Mouse (Mus musculus) adrenal gland, postnatal 4 days (tissue): ENCODE measurements around the gene Mfap1b. TPM values are rescaled to one million over a fixed set of nuclear protein-coding genes. Genes with fewer than 3 reads are reported as not detected.
"Not testable (repeated sequence)": the region's sequence is repeated elsewhere in the genome, so short reads cannot be mapped to it uniquely, and the experiment has no call there.

ENCODE experiments used
- DNase-seq, 2 experiments: peaks; one replicate each; pipeline ENCODE4 v3.0.0; 2021 to 2022; ENCODE audit warnings: low spot score in 2 of 2, mixed read lengths in 2 of 2
- long read RNA-seq, 2 experiments: library from polyadenylated mRNA; stranded (forward); transcript quantifications; one replicate each; pipeline ENCODE4 v2.0.0; 2021
- total RNA-seq, 2 experiments: library from RNA; stranded (reverse); gene quantifications; 2 replicates each; pipeline ENCODE4 v1.2.3; 2021

Mfap1b gene
- total RNA-seq, result 10 to 100 TPM; 28.5 to 31.8 TPM
- long read RNA-seq, experiment 1, transcript Mfap1b-201 (7 exons, 3,362 nt), result major isoform, 66 of 76 reads
- long read RNA-seq, experiment 1, partial matches to known transcripts, result 0 of 76 reads
- long read RNA-seq, experiment 1, other reads (novel, unspliced or antisense), result 10 of 76 reads
- long read RNA-seq, experiment 2, transcript Mfap1b-201 (7 exons, 3,362 nt), result major isoform, 88 of 100 reads
- long read RNA-seq, experiment 2, partial matches to known transcripts, result 5 of 100 reads
- long read RNA-seq, experiment 2, other reads (novel, unspliced or antisense), result 7 of 100 reads

- peak in 1 of 2 experiments; percentile 49 for DNase-seq
Measured at GRCm38 (mm10) chr2:121473301-121474179, at the start of gene Mfap1b. Mfap1b (minus strand) TSS chr2:121474067.

DNA sequence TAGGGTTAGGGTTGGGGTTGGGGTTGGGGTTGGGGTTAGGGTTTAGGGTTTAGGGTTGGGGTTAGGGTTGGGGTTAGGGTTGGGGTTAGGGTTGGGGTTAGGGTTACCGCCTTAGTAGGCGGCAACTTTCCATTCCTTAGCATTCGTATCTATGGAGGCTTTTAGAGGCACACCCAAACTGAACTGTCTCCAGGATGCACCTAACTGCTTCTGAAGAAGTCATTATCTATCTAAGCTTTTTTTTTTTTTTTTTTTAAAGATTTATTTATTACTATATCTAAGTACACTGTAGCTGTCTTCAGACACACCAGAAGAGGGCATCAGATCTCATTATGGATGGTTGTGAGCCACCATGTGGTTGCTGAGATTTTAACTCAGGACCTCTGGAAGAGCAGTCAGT lies 49.0 kb upstream of the Mfap1b start:
- DNase-seq, result not testable (repeated sequence)

DNA sequence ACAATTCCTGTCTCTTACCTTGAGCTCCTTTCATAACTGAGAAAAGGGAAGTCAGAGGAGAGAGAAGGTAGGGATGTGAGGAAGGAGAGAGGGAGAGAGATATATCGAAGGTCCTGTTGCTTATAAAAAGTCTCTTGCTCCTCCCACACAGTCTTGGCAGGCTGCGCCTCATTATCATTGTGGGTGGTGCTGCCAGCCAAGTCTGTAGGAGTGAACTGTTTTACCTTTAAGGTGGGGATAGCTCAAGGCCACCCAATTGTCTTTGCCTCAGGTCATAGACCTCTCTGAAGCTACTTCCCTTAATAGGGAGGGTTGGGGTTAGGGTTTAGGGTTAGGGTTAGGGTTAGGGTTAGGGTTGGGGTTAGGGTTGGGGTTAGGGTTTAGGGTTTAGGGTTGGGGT lies 48.1 kb upstream of the Mfap1b start:
- no peak for DNase-seq

DNA sequence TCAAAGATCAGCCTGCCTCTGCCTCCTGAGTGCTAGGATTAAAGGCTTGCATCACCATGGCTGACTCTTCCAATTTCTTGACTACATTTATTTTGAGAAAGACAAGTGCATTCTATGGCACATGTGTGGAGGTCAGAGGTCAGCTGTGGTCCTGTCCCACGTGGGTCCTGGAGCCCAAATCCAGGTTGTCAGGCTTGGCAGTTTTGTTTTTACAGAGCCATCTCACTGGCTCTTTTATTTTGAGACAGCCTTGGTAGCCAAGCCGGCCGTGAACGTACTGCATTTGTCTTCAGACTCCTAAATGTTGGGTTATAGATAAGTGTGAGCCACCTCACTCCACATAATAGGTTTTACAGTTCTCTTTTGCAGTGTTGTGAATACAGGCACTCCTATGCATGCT lies 44.8 kb upstream of the Mfap1b start:
- DNase-seq, result not testable (repeated sequence)

GRCm38 (mm10) chr2:121518106-121518505 lies 44.2 kb upstream of the Mfap1b start:
- no peak for DNase-seq

DNA sequence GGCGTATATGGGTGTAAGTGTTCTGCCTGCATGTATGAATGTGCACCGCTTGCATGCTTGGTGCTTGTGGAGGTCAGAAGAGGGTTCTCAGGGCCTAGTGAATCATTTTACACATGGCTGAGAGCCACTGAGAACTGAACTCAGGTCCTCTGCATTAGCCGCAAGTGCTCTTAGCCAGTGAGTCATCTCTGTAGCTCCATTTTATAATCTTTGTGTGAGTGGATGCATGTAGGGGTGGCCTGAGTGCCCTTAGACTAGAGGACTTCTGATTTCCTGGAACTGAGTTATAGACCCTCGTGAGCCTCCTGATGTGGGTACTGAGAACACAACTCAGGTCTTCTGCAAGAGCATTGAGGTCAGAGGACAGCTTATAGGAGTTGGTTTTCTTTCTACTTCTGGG lies 40.3 kb upstream of the Mfap1b start:
- no peak for DNase-seq

- DNase-seq, result not testable (repeated sequence)
Measured at GRCm38 (mm10) chr2:121512991-121513765, 39.3 kb upstream of the Mfap1b start.

DNA sequence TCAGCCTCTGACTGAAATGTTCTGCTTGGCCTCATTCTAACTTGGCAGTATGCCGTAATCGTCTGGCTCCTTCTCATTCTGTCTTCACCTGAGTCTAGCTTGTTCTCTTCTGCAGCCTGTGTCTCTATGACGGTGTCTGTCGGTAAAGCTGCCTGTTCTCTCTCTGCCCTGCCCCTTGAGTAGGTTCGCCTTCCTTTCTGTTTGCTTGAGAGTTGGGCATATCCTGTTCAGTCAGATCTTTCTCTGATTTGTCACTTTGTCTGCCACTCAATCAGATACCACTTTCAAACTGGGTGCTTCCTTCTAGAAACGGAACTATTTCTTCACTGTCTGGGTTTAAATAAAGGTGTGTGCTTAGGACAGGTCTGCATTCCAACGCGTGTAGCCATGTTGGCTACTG lies 37.5 kb upstream of the Mfap1b start:
- no peak for DNase-seq

- peak; percentile 28 to 42 for DNase-seq
Measured at GRCm38 (mm10) chr2:121509584-121509983, 35.7 kb upstream of the Mfap1b start.

GRCm38 (mm10) chr2:121507951-121508330 lies 34.1 kb upstream of the Mfap1b start:
- DNase-seq, result no peak

DNA sequence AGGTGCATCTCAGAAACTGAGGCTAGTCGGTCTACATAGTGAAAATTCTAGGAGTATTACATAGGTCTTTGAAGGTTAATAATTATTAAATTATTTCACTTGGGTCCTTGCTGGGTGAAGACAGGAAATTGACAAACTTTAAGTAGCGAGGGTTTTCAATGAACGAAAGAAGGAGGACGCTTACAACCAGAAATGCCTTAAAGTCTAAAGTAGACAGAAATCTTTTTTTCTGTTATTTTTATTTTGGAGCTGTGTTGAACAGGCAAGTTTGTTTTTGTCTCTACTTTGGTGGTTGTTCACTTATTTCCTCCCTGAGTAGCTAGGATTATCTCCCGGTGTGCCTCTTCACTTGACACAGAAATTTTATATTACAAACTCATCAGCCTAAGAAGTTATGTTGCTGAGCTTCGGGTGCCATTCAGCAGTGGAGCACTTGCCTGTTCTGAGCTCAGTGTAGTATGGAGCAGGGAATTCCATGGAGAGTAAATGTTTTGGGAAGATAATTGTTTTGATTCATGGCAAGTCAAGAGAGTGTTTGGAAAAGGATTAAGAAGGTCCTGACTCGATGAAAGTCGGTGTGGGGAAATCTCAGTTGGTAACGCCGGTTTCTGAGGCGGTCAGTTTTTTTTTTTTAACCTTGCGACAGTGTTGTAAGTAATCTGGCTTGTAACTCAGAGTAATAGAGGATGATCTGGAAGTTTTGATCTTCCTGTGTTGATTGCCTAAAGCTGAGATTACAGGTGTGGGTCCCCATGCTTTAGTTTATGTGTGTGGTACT lies 33.5 kb upstream of the Mfap1b start:
- DNase-seq, result no peak

DNA sequence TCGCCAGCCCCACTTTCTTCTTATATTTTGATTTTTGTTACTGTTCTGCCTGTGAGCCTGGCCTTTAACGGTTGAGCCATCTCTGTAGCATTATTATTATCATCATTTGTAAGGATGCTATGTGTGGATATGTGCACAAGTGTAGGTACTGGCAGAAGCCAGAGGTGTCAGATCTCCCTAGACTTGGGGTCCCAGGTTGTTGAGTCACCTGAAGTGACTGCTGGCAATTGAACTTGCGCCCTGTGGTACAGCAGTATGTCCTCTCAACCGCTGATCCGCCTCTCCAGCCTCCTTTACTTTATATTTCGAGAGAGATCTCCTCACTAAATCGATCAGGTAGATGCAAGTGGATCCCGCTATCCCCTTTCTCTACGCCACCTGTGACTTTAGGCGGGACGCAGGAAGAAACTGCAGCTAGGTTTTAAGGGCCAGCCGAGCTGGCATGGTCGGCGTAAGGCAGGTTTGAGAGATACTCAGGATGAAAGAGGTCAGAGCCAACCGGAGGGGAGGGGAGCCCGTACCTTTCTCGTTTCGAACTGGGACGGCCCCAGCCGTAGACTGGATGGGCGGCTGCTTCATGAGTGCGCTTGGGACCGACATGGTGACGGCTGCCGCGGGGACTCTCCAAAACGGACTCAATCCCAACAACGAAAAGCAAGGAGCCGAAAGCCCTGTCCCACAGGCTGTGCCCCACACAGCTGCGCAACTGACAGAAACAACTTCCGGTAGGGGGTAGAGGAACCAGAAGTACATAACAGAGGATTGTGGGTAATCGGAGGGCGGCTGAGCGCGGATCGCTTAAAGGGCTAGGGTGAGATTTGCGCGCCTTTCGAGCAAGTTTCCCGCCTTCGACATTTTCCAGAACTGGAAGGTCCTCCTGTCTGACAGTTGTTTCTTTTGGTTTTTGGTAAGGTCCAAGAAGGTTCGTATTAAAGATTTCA lies 32.3 kb upstream of the Mfap1b start, which contains the start of the genes Mfap1a and Wdr76:
Mfap1a (minus strand) TSS at position 724 of the 941 bp plus-strand sequence.
Wdr76 (plus strand) TSS at position 782 of the 941 bp plus-strand sequence.
- peak; percentile 54 to 78 for DNase-seq

GRCm38 (mm10) chr2:121501550-121501949 lies 27.7 kb upstream of the Mfap1b start:
- not testable (repeated sequence) for DNase-seq

DNA sequence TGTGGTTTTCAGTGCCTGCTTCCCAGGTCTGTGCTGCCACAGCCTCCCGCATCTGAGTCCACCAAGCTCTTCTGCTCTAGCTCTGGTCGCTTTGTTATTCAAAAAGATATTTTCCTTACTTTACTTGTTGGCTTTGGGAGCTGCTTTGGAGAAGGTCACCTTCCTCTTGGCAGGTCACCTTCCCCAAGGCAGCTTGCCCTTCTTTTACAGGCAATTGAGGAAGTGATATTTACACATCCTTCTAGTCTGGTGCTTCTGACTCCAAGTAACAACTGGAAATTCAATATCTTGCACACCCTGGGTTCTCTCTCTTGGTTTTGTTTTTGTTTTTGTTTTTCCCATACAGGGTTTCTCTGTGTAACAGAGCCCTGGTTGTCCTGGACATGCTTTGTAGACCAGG lies 10.5 kb upstream of the Mfap1b start:
- not testable (repeated sequence) for DNase-seq

- DNase-seq, result no peak
Measured at GRCm38 (mm10) chr2:121483576-121483975, 9.7 kb upstream of the Mfap1b start.

DNA sequence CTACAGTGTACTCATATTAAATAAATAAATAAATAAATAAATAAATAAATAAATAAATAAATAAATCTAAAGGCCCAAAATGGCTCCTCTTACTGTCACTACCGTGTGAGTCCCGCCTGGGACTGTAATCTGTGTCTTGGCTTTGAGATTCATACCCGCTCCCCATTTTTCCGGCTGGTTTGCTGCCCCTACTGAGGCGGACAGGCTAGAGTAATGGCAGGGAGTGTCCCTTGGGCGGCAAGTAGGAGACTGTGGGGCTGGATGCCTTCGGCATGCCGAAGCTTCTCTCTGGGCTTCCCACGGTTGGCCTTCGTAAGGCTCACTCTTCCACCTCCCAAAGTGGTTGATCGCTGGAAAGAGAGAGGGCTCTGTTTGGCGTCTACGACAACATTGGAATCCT lies 7.0 kb upstream of the Mfap1b start:
- DNase-seq, result not testable (repeated sequence)

DNA sequence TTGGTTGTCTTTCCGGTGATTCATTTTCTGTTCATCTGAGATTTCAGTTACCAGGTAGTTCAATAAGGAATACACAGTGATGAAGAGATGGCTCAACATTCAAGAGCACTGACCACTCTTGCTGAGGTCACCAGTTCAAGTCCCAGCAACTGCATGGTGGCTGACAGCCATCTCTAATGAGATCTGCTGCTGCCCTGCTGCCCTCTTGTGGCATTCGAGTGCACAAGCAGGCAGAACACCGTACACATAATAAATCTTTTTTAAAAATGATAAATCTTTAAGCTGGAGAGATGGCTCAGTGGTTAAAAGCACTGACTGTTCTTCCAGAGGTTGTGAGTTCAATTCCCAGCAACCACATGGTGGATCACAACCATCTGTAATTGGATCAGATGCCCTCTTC lies 6.6 kb upstream of the Mfap1b start:
- no peak for DNase-seq

DNA sequence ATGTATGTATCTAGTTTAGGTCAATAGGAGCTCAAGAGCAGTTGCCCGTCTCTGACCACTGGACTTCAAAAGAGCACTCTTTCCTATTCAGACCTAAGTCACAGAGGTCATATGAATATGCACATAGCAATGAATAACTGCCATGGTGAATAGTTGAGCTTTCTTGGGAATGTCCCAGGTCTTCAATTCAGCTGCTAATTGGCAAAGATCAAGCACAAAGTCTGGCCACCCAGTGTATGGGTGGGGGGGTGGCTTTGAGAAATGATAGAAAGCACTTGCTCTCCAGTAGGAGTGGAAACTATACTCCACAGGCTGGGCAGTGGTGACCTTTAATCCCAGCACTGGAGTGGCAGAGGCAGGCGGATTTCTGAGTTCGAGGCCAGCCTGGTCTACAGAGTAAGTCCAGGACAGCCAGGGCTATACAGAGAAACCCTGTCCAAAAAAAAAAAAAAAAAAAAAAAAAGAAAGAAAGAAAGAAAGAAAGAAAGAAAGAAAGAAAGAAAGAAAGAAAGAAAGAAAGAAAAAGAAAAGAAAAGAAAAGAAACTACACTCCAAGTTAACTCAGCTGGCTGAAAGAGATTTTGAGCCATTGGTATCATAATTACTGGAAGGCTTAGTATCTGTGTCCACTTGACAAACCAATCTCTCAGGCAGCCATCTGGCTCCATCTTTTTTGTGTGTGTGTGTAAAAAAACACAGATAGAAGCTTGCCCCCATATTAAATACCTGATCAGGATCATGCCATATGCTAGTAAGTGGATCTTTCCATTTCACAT lies 3.8 kb upstream of the Mfap1b start:
- no peak for DNase-seq

DNA sequence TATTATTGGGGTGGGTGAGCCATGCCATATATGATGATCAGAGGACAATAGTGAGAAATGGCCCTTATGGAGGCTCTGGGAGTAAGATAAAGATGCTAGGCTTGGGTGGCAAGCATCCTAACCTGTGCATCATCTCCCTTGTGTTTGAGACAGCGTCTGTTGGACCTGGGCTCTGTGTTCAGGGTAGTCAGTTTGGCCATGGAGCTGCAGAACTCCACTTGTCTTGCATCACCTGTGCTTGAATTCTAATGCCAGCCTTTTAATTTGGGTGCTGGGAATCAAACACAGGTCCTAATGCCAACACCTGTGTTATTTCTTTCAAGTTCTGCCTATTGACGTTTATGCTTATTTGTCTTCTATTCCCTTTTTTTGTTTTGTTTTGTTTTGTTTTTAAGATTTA lies 1.4 kb upstream of the Mfap1b start:
- not testable (repeated sequence) for DNase-seq
